Mouse (Mus musculus): ENCODE results near the gene Prdx2. TPM values are rescaled to one million over a fixed set of nuclear protein-coding genes. Genes with fewer than 3 reads are reported as not detected.
A peak's percentile ranks its signal among the peaks of the same experiment; 100 is the strongest.

Prdx2 gene
- polyA plus RNA-seq, 1 experiment from 2014 or later, result 677 TPM

GRCm38 (mm10) chr8:84994375-84994774 is 25.0 kb downstream of the Prdx2 start:
- Histone ChIP-seq H3K9me3 (no peaks in the 10 kb centered on the region), H3K9ac (no peak overlapping the region), H3K36me3 (0 out of 2 replicates have a peak, but pooled peaks cover 2% of the 10 kb centered on the region), H3K4me2 (no peak overlapping the region), H3K27me3 (replicated peaks) (no peaks in the 10 kb centered on the region; the same call in 1 of the 2 replicates), H3K27ac (no peak overlapping the region), H3K4me1 (peaks cover 9% of the 10 kb centered on the region), H3K4me3 (replicated peaks) (no peak overlapping the region)
- no peak for ATAC-seq (ENCODE audit: insufficient read depth, low FRiP score, low read depth)
- 90% methylated on average over 9 of the region's 9 CpGs for WGBS

- WGBS, result 46% methylated on average over 25 of the region's 25 CpGs
- H3K36me3 ChIP-seq, result 0 out of 2 replicates have a peak, but pooled peaks cover 2% of the 10 kb centered on the region
- H3K4me2 ChIP-seq, result no peak overlapping the region
Observed at GRCm38 (mm10) chr8:84995680-84996079, 26.3 kb downstream of the Prdx2 start.

GRCm38 (mm10) chr8:84996978-84997377 is 27.6 kb downstream of the Prdx2 start:
- Histone ChIP-seq H3K27ac (no peak overlapping the region), H3K9me3 (no peaks in the 10 kb centered on the region), H3K27me3 (replicated peaks) (no peaks in the 10 kb centered on the region; the same call in 1 of the 2 replicates), H3K9ac (no peak overlapping the region), H3K4me3 (replicated peaks) (no peak overlapping the region), H3K4me1 (0 out of 2 replicates have a peak, but pooled peaks cover 4% of the 10 kb centered on the region), H3K4me2 (no peak overlapping the region), H3K36me3 (0 out of 2 replicates have a peak, but pooled peaks cover 2% of the 10 kb centered on the region)
- no peak for ATAC-seq (ENCODE audit: insufficient read depth, low FRiP score, low read depth)
- 81% methylated on average over 5 of the region's 5 CpGs for WGBS

More at GRCm38 (mm10) chr8:84995680-84996079, 26.3 kb downstream of the Prdx2 start:
- no peak for ATAC-seq (ENCODE audit: insufficient read depth, low FRiP score, low read depth)
- H3K27me3 ChIP-seq (replicated peaks), result no peaks in the 10 kb centered on the region; the same call in 1 of the 2 replicates
- H3K4me1 ChIP-seq, result peaks cover 8% of the 10 kb centered on the region; the same call in 1 of the 2 replicates
- no peak overlapping the region for H3K9ac ChIP-seq
- no peak overlapping the region for H3K27ac ChIP-seq
- H3K4me3 ChIP-seq (replicated peaks), result no peak overlapping the region
- no peaks in the 10 kb centered on the region for H3K9me3 ChIP-seq

GRCm38 (mm10) chr8:84997649-84998295 is 28.4 kb downstream of the Prdx2 start:
- peak; percentile 71 for ATAC-seq (ENCODE audit: insufficient read depth, low FRiP score, low read depth)
- H3K27me3 ChIP-seq (replicated peaks), result no peaks in the 10 kb centered on the region; the same call in 1 of the 2 replicates
- 0 out of 2 replicates have a peak, but pooled peaks cover 4% of the 10 kb centered on the region for H3K4me1 ChIP-seq
- WGBS, result 7% methylated on average over 19 of the region's 19 CpGs
- H3K9me3 ChIP-seq, result no peaks in the 10 kb centered on the region
- no peak overlapping the region for H3K4me3 ChIP-seq (replicated peaks)
- no peak overlapping the region for H3K27ac ChIP-seq
- no peak overlapping the region for H3K9ac ChIP-seq
- H3K4me2 ChIP-seq, result peak overlapping the region; percentile 22; the same call in 1 of the 2 replicates
- H3K36me3 ChIP-seq, result 0 out of 2 replicates have a peak, but pooled peaks cover 2% of the 10 kb centered on the region

GRCm38 (mm10) chr8:85007686-85008085 is 38.3 kb downstream of the Prdx2 start:
- no peak for ATAC-seq (ENCODE audit: insufficient read depth, low FRiP score, low read depth)
- Histone ChIP-seq H3K36me3 (no peaks in the 10 kb centered on the region), H3K4me1 (no peaks in the 10 kb centered on the region), H3K4me3 (replicated peaks) (no peak overlapping the region), H3K27ac (no peak overlapping the region), H3K9ac (no peak overlapping the region), H3K4me2 (no peak overlapping the region), H3K27me3 (replicated peaks) (peaks cover 24% of the 10 kb centered on the region), H3K9me3 (no peaks in the 10 kb centered on the region)
- 16% methylated on average over 25 of the region's 25 CpGs for WGBS

- H3K27ac ChIP-seq, result no peak overlapping the region
- no peaks in the 10 kb centered on the region for H3K9me3 ChIP-seq
- H3K4me3 ChIP-seq (replicated peaks), result no peak overlapping the region
- no peaks in the 10 kb centered on the region for H3K36me3 ChIP-seq
- H3K27me3 ChIP-seq (replicated peaks), result peaks cover 40% of the 10 kb centered on the region
- 9% methylated on average over 28 of the region's 28 CpGs for WGBS
- H3K4me2 ChIP-seq, result no peak overlapping the region
- H3K4me1 ChIP-seq, result peaks cover 4% of the 10 kb centered on the region; the same call in 1 of the 2 replicates
- H3K9ac ChIP-seq, result no peak overlapping the region
- no peak for ATAC-seq (ENCODE audit: insufficient read depth, low FRiP score, low read depth)
Observed at GRCm38 (mm10) chr8:85011242-85011641, 41.9 kb downstream of the Prdx2 start.

GRCm38 (mm10) chr8:85013230-85013840 is 43.9 kb downstream of the Prdx2 start:
- Histone ChIP-seq H3K36me3 (peaks cover 6% of the 10 kb centered on the region; the same call in 1 of the 2 replicates), H3K4me3 (replicated peaks) (peak overlapping the region; percentile 33; the same call in 1 of the 2 replicates), H3K9me3 (no peaks in the 10 kb centered on the region), H3K9ac (0 out of 2 replicates have a peak overlapping the region, but pooled peaks have one; percentile 14), H3K27ac (no peak overlapping the region), H3K4me2 (peak overlapping the region; percentile 68), H3K4me1 (peaks cover 4% of the 10 kb centered on the region; the same call in 1 of the 2 replicates), H3K27me3 (replicated peaks) (peaks cover 37% of the 10 kb centered on the region)
- ATAC-seq (ENCODE audit: insufficient read depth, low FRiP score, low read depth), result peak; percentile 65
- 3% methylated on average over 26 of the region's 26 CpGs for WGBS

GRCm38 (mm10) chr8:85014431-85014830 is 45.0 kb downstream of the Prdx2 start, which contains the start of gene Best2:
TSS of gene Best2 (minus strand) at chr8:85014531.
- no peak for ATAC-seq (ENCODE audit: insufficient read depth, low FRiP score, low read depth)
- 38% methylated on average over 2 of the region's 2 CpGs for WGBS
- Histone ChIP-seq H3K36me3 (peaks cover 16% of the 10 kb centered on the region), H3K4me2 (peak within 1 kb of the TSS; percentile 68), H3K4me3 (replicated peaks) (peak within 1 kb of the TSS; percentile 33; the same call in 1 of the 2 replicates), H3K27me3 (replicated peaks) (peaks cover 36% of the 10 kb centered on the region), H3K9me3 (no peaks in the 10 kb centered on the region), H3K9ac (0 out of 2 replicates have a peak within 1 kb of the TSS, but pooled peaks have one; percentile 14), H3K4me1 (peaks cover 4% of the 10 kb centered on the region; the same call in 1 of the 2 replicates), H3K27ac (no peak within 1 kb of the TSS)

GRCm38 (mm10) chr8:85016724-85017123 is 47.3 kb downstream of the Prdx2 start:
- no peak for ATAC-seq (ENCODE audit: insufficient read depth, low FRiP score, low read depth)
- Histone ChIP-seq H3K27me3 (replicated peaks) (peaks cover 21% of the 10 kb centered on the region), H3K4me2 (no peak overlapping the region), H3K9me3 (no peaks in the 10 kb centered on the region), H3K4me3 (replicated peaks) (no peak overlapping the region), H3K36me3 (peaks cover 38% of the 10 kb centered on the region), H3K9ac (no peak overlapping the region), H3K4me1 (peaks cover 4% of the 10 kb centered on the region; the same call in 1 of the 2 replicates), H3K27ac (peak overlapping the region; percentile 63)
- WGBS, result 60% methylated on average over 10 of the region's 10 CpGs

GRCm38 (mm10) chr8:85017209-85017608 is 47.8 kb downstream of the Prdx2 start:
- H3K36me3 ChIP-seq, result peaks cover 41% of the 10 kb centered on the region
- H3K27ac ChIP-seq, result peak overlapping the region; percentile 63
- H3K4me2 ChIP-seq, result no peak overlapping the region
- no peaks in the 10 kb centered on the region for H3K9me3 ChIP-seq
- H3K4me3 ChIP-seq (replicated peaks), result no peak overlapping the region
- 53% methylated on average over 5 of the region's 5 CpGs for WGBS
- H3K9ac ChIP-seq, result no peak overlapping the region
- ATAC-seq (ENCODE audit: insufficient read depth, low FRiP score, low read depth), result no peak
- peaks cover 4% of the 10 kb centered on the region; the same call in 1 of the 2 replicates for H3K4me1 ChIP-seq
- peaks cover 19% of the 10 kb centered on the region for H3K27me3 ChIP-seq (replicated peaks)

- H3K4me1 ChIP-seq, result peaks cover 18% of the 10 kb centered on the region
- peaks cover 52% of the 10 kb centered on the region for H3K36me3 ChIP-seq
- H3K9me3 ChIP-seq, result no peaks in the 10 kb centered on the region
- no peak overlapping the region for H3K9ac ChIP-seq
- H3K4me3 ChIP-seq (replicated peaks), result no peak overlapping the region
- 89% methylated on average over 3 of the region's 3 CpGs for WGBS
- H3K27me3 ChIP-seq (replicated peaks), result no peaks in the 10 kb centered on the region
- H3K27ac ChIP-seq, result no peak overlapping the region
- no peak overlapping the region for H3K4me2 ChIP-seq
- no peak for ATAC-seq (ENCODE audit: insufficient read depth, low FRiP score, low read depth)
Observed at GRCm38 (mm10) chr8:85021514-85022055, 52.2 kb downstream of the Prdx2 start.
